Mouse (Mus musculus) R1 (cell line): Measurements from ENCODE around the gene Lama2.

Experiments
- DNase-seq: peaks from one replicate; pipeline ENCODE4 v3.0.0-alpha.2; 2018; ENCODE audit warnings: low read depth, low spot score

Gene Lama2

GRCm38 (mm10) chr10:27384636-27385035, 234.9 kb downstream of the Lama2 start:
- no peak for DNase-seq

GRCm38 (mm10) chr10:27382887-27383609, 236.5 kb downstream of the Lama2 start:
- no peak for DNase-seq

GRCm38 (mm10) chr10:27378286-27378685, 241.3 kb downstream of the Lama2 start:
- no peak for DNase-seq

GRCm38 (mm10) chr10:27344278-27344677, 275.3 kb downstream of the Lama2 start:
- DNase-seq = peak; percentile 23

GRCm38 (mm10) chr10:27322410-27322990, 297.1 kb downstream of the Lama2 start:
- DNase-seq = no peak

GRCm38 (mm10) chr10:27307444-27307843, 312.1 kb downstream of the Lama2 start:
- no peak for DNase-seq

- no peak for DNase-seq
Observed at GRCm38 (mm10) chr10:27305301-27305700, 314.3 kb downstream of the Lama2 start.

- no peak for DNase-seq
Observed at GRCm38 (mm10) chr10:27285098-27285860, 334.3 kb downstream of the Lama2 start.

GRCm38 (mm10) chr10:27267432-27267831, 352.1 kb downstream of the Lama2 start:
- no peak for DNase-seq

GRCm38 (mm10) chr10:27265812-27266211, 353.7 kb downstream of the Lama2 start:
- DNase-seq = no peak

GRCm38 (mm10) chr10:27264713-27265112, 354.8 kb downstream of the Lama2 start:
- DNase-seq = peak; percentile 15

GRCm38 (mm10) chr10:27249741-27250140, 369.8 kb downstream of the Lama2 start:
- no peak for DNase-seq

- no peak for DNase-seq
Observed at GRCm38 (mm10) chr10:27234755-27235154, 384.8 kb downstream of the Lama2 start.

- no peak for DNase-seq
Observed at GRCm38 (mm10) chr10:27233577-27233976, 386.0 kb downstream of the Lama2 start.

GRCm38 (mm10) chr10:27223815-27224375, 395.7 kb downstream of the Lama2 start:
- DNase-seq = no peak

GRCm38 (mm10) chr10:27222639-27223315, 396.8 kb downstream of the Lama2 start:
- no peak for DNase-seq

- DNase-seq = no peak
Observed at GRCm38 (mm10) chr10:27219698-27220097, 399.9 kb downstream of the Lama2 start.

- DNase-seq = no peak
Observed at GRCm38 (mm10) chr10:27207320-27207719, 412.2 kb downstream of the Lama2 start.

- DNase-seq = no peak
Observed at GRCm38 (mm10) chr10:27198443-27198842, 421.1 kb downstream of the Lama2 start.

- DNase-seq = no peak
Observed at GRCm38 (mm10) chr10:27193986-27194908, 425.3 kb downstream of the Lama2 start.
